Mouse (Mus musculus): ENCODE results near the gene Sh3d21. TPM values are rescaled to one million over a fixed set of nuclear protein-coding genes. Genes with fewer than 3 reads are reported as not detected.
"Not testable (repeated sequence)": the region's sequence is repeated elsewhere in the genome, so short reads cannot be mapped to it uniquely, and the experiment has no call there.

The Sh3d21 gene
- total RNA-seq, 1 experiment from 2014 or later, result 3.2 TPM

DNA sequence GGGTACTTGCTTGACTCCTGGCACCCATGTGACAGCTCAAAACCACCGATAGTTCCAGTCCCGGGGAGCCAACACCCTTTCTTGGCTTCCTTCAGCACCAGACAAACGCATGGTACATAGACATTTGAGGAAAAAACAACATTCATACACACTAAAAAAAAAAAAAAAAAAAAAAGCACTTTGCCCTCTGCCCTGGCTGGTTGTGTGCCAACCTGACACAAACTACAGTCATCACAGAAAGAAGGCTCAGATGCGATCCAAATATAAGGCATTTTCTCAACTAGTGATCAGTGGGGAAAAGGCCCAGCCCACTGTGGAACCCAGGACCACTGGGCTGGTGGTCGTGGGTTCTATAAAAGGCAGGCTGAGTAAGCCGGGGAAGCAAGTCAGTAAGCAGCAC, 5.6 kb upstream of the Sh3d21 start:
- no peak for DNase-seq

GRCm38 (mm10) chr4:126166084-126166483, 2.8 kb upstream of the Sh3d21 start:
- no peak for DNase-seq

DNA sequence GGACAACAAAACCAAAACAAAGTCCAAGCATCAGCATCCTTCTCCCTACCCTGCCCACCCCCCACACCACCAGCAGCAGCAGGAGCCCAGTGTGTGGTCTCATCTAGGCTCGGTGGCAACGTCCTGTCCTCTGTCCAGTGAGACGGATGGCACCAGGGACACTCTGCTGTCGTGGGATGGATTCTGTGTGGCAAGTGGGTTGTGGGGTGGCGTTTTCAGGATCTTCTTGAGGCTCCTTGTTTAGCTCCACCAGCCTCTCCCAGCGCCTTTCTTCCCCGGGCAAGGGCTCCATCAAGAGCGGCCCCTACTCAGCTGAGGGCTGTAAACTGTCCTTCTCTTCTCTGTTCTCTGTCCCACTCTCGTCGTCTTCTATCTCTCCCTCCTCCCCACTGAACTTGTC, 1.8 kb upstream of the Sh3d21 start:
- DNase-seq, result not testable (repeated sequence)

GRCm38 (mm10) chr4:126163685-126164084, 394 bp upstream of the Sh3d21 start:
- DNase-seq, result no peak

DNA sequence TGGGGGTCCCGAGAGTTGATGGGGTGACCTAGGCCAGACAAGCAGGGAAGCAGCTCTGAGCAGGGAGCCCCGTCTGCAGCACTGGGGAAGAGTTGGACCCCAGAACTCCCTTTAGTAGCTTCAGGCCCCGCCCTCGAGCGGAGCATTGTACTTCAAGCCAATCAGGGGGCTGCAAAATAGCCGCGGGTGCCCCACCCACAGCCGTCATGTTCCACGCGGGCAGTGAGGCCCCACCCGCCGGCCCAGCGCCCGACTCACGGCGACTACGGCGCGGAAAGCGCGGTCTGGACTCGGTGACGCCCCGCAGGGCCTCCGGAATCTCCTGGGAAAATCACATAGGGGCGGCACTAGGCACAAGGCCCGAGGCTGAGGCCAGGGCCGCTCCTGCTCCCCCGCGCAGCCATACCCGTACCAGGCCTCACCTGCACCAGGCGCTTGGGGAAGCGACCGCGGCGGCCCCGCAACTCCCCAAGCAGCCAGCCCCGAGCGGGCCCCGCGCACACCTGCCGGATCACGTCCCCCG, 686 bp downstream of the Sh3d21 start:
- DNase-seq, result peak; percentile 90

- no peak for DNase-seq
Measured at GRCm38 (mm10) chr4:126161986-126162385, 1.3 kb downstream of the Sh3d21 start.

GRCm38 (mm10) chr4:126161456-126161855, 1.8 kb downstream of the Sh3d21 start:
- DNase-seq, result no peak

DNA sequence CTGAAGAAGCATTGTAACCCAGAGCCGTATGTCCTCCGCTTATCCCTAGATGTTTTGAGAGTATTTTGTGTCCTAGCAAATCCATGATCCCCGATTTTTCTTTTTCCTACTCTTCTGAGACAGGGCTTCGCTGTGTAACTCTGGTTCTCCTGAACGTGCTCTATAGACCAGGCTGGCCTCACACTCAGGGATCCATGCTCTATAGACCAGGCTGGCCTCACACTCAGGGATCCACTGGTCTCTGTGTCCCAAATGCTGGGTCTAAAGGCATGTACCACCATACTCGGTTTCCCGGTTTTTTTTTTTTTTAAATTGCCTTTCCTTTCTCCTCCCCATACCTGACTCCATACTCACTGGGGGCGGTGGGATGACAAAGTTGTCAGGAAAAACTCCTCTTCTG, 2.3 kb downstream of the Sh3d21 start:
- no peak for DNase-seq

- DNase-seq, result no peak
Measured at GRCm38 (mm10) chr4:126159455-126159854, 3.8 kb downstream of the Sh3d21 start.

DNA sequence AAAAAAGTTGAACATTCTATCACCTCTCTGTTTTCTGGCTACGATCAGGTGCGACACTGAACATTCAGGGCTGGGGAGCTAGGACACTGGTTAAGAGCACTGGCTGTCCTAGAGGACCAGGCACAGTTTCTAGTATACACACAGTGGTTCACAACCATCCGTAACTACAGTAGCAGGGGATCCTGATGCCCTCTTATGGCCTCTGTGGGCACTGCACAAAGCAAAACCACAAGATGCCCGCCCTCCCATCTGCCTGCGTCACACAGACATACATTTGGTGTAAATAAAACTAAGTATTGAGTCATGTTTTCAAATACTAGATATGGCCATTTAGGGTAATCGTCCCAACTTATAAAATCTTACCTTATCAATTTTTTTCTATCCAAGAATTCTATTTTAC, 5.7 kb downstream of the Sh3d21 start:
- DNase-seq, result no peak

DNA sequence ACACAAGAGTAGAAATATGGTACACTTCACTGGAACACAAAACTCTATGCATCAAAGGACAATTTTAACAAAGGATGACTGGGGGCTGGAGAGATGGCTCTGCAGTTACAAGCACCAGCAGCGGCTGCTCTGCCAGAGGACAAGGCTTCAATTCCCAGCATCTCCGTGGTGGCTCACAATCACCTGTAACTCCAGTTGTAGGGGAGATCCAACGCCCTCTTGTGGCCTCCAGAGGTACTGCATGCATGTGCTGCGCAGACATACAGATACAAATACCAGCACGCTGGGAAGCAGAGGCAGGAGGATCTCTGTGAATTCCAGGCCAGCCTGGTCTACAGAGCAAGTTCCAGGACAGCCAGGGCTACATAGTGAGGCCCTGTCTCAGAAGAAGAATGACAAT, 6.7 kb downstream of the Sh3d21 start:
- DNase-seq, result peak; percentile 35

GRCm38 (mm10) chr4:126155869-126156268, 7.4 kb downstream of the Sh3d21 start:
- DNase-seq, result no peak

- DNase-seq, result no peak
Measured at GRCm38 (mm10) chr4:126155183-126155582, 8.1 kb downstream of the Sh3d21 start.

DNA sequence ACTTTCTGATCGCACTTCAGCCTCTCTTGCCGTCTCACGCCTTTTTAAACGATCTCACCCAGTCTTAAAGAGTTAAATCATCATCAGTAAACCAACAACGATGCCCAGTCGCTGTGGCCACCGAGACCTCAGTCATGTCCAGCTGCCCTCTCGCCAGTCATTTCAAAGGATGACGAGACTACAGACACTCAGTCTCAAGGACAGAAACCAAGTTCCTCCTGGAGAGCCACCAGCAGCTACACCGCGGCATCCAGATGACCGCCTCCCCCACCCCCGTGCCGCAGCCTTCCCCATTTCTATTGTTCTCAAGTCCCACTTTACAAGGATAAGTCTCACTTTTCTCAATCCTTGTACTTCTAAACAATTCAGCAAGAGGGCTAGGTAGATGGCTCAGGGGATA, 10.4 kb downstream of the Sh3d21 start:
- no peak for DNase-seq

- DNase-seq, result no peak
Measured at GRCm38 (mm10) chr4:126151701-126152440, 11.4 kb downstream of the Sh3d21 start.

DNA sequence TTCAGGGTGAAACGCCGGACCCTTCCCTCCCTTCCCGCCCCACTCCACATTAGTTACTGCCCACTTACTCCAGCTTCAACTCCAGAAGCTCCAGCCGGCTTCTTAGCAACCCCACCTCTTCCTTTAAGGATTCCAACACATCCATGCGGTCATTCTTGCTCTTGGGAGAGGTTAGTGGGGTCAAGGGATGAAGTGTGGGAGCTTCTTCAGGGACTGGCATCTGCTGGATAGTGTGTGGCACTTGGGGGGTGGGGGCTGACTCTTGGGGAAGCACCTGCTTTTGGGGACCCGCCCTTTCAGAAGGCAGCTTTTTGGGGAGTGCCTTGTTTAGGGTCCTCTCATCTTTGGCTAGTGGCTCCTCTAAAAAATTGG, 12.4 kb downstream of the Sh3d21 start:
- DNase-seq, result no peak

DNA sequence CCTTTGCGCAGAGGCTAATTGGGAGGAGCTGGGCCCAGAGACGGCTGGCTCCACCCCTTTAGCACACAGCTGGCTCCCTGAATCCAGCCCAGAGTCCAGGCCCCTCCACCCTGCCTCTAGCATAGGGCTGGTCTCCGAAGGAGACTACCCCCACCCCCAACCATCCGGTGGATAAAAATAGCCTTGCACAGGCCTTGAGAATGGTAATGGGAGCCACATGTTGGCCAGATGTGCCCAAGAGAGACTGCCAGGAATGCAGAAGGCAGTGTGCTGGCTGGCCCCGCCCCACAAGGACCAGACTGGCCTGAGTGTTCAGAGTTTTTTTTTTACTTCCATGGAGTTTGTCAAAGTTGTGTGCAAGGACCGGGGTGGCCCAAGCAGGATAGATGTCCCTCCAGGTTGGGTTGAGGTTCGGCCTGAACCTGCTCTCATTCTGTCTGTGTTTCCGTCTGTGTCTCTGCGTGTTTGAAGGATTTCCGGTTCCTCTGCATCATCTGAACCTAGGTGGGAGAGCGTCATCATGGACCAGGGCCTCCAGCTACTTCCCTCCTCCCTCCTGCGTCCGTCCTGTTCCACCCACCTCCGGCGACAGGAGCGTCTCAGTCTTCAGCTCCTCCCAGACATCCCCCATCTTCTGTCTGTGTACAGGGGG, 12.9 kb downstream of the Sh3d21 start:
- peak; percentile 50 for DNase-seq

DNA sequence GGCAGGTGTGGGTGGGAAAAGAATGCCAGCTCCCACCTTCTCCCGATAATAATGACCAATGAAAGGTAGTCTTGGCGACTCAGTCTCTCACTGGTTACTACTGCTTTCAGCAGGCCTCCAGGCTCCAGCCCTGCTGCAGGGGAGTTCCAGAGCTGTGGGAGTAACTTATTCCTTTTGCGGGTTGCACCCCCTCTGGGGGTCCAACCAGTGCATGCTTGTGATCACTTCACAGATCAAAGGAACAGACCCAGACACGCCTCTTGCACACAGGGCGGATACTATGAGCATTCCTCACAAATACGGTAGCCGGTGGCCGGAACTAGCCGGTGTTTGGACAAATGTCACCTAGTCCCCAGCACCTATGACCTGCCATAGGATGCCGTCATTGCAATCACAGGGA, 13.5 kb downstream of the Sh3d21 start:
- DNase-seq, result no peak

- no peak for DNase-seq
Measured at GRCm38 (mm10) chr4:126149041-126149676, 14.1 kb downstream of the Sh3d21 start.

- DNase-seq, result peak; percentile 74
Measured at GRCm38 (mm10) chr4:126148161-126148961, 14.9 kb downstream of the Sh3d21 start.

GRCm38 (mm10) chr4:126147533-126148160, 15.6 kb downstream of the Sh3d21 start, which contains the start of gene Eva1b:
Gene Eva1b, plus strand, starts transcription at chr4:126147744.
- peak; percentile 56 for DNase-seq

DNA sequence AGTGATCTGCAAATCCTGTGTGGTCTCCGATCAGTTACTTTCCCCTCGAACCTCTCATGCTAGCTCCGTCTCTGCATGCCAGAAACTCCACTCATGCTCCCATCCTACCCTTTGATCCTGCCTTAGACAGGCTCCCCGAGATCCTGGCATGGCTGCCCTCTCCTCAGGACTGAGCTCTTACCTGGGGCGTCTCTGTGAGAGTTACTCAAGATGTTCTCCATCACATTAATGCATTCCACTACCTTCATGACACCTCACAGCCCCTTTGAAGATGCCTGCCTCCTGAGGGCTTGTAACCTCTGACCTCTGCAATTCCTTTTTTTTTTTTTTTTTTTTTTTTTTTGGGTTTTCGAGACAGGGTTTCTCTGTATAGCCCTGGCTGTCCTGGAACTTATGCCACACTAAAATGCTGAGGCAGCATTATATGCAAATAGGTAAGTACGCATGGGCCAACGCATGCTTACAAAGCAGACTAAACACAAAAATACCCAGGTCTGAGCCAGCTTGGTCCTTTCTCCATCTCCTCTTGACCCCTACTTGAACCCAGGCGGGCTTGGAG, 16.2 kb downstream of the Sh3d21 start:
- DNase-seq, result no peak
